Mouse (Mus musculus) forebrain, embryonic 14.5 days (tissue): ENCODE measurements at regions not wholly inside any gene's neighbourhood (a gene's known extent, or its start where the extent isn't known, plus 50 kb on each side); places are given as distances from the start of the nearest gene placed in this dataset.
A peak's percentile ranks its signal among the peaks of the same experiment; 100 is the strongest.

Experiments used
- ATAC-seq: fragments of 200-750 bp; cut with Nextera tagmentation; 2 replicates; pipeline ENCODE4 v1.8.0; 2017; ENCODE audit warnings: mild to moderate bottlenecking, moderate library complexity
- DNase-seq: peaks from one replicate; pipeline ENCODE4 v3.0.0-alpha.2; 2015; ENCODE audit warnings: low spot score
- H3K27ac ChIP-seq: fragments of 300-500 bp; sonication (generic); 2 replicates; pipeline ENCODE4 v1.5.1; 2014; ENCODE audit warnings: low read depth, mild to moderate bottlenecking, control low read depth, low read length, moderate library complexity
- H3K27me3 ChIP-seq: fragments of 300-500 bp; sonication (generic); replicated peaks from 2 replicates; pipeline ENCODE4 v1.6.1; 2014; ENCODE audit warnings: low read length, control low read depth, mixed read lengths; ENCODE audit not compliant: control insufficient read depth, insufficient read depth
- H3K36me3 ChIP-seq: fragments of 300-500 bp; sonication (generic); 2 replicates; pipeline ENCODE4 v1.6.1; 2014; ENCODE audit warnings: low read length, control low read depth; ENCODE audit not compliant: control insufficient read depth, insufficient read depth
- H3K4me1 ChIP-seq: fragments of 300-500 bp; sonication (generic); 2 replicates; pipeline ENCODE4 v1.6.1; 2014; ENCODE audit warnings: antibody characterized with exemption, low read length, control low read depth; ENCODE audit not compliant: control insufficient read depth, insufficient read depth
- H3K4me2 ChIP-seq: fragments of 300-500 bp; sonication (generic); 2 replicates; pipeline ENCODE4 v1.6.1; 2014; ENCODE audit warnings: mild to moderate bottlenecking, control low read depth, low read length
- H3K4me3 ChIP-seq: fragments of 300-500 bp; sonication (generic); 2 replicates; pipeline ENCODE4 v1.5.1; 2014; ENCODE audit warnings: low read depth, low read length, control low read depth
- H3K9ac ChIP-seq: fragments of 300-500 bp; sonication (generic); 2 replicates; pipeline ENCODE4 v1.6.1; 2014; ENCODE audit warnings: mild to moderate bottlenecking, low read length, control low read depth, moderate library complexity
- H3K9me3 ChIP-seq: fragments of 300-500 bp; sonication (generic); replicated peaks from 2 replicates; pipeline ENCODE4 v1.6.1; 2016; ENCODE audit warnings: low read length, control low read depth, mixed read lengths; ENCODE audit not compliant: control insufficient read depth
- WGBS: fragments of 180-500 bp; shearing (Covaris S2); extraction: QIAGEN DNeasy Blood & Tissue Kit; methylation state at CpG from one replicate; pipeline ENCODE4 v1.1.7; 2014; 5-methylcytosine and 5-hydroxymethylcytosine counted together

DNA sequence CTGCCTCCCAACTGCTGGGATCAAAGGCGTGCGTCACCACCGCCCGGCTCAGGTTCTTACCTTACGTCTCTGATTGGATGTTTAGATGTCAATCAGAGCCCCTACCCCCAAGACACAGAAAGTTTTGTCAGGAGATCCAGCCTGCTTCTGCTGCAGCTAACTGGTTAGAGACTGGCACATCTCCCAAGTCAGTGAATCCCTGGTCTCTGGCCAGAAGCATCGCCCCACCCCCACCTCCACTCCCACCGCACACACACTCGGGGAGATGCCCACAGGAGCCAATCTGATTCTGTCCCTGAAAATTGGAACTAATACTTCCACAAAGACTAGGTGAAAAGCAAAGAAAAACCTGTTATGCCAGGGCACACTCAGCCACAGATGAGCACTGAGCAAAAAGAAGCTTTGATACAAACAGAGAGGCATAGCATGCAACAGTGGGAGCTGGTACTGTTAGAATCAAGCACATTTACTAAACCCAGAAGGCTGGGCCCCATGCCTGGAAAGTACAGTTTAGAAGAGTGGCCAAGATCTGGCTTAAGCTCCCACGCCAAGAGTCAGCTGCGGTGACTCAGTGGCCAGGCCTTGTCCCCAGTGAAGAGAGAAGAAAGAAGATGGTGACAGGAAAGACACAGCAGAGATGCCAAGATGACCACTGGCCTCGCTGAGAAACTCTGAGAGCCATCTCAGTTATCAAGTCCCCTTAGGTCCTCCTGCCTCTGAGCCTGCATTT is 130.4 kb downstream of the Utp6 start:
- Histone ChIP-seq H3K4me2 (no peak overlapping the region), H3K9me3 (no peaks in the 10 kb centered on the region), H3K27ac (no peak overlapping the region), H3K4me3 (no peak overlapping the region), H3K36me3 (no peaks in the 10 kb centered on the region), H3K27me3 (no peaks in the 10 kb centered on the region), H3K9ac (no peak overlapping the region), H3K4me1 (no peaks in the 10 kb centered on the region)
- ATAC-seq (no peak), DNase-seq (no peak)
- WGBS: 89% methylated on average over 11 of the region's 11 CpGs

DNA sequence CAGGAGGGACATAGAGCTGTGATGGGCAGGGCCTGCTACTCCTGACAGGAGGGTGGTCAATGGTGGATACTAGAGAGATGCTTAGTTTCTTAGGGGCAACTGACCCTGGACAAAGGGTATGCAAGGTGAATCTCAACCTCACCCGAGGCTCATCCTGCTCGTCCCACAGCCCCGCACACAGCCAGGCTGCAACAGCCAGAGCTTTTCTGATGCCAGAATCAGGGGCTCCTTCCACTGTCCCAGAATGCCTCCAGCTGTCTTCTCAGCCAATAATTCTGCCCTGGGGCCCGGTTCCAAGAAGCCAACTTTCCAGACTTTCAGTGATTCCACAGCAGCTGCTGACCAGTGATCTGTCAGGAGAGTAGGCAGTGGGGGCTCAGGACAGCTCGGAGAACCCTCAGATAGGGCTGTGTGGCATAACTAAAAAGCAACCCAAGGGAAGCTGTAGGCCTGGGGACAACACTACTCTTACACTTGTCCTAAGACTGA is 131.6 kb downstream of the Utp6 start:
- no peak overlapping the region for H3K9ac ChIP-seq
- no peaks in the 10 kb centered on the region for H3K9me3 ChIP-seq
- no peak overlapping the region for H3K27ac ChIP-seq
- no peaks in the 10 kb centered on the region for H3K27me3 ChIP-seq
- ATAC-seq: no peak
- no peaks in the 10 kb centered on the region for H3K36me3 ChIP-seq
- no peaks in the 10 kb centered on the region for H3K4me1 ChIP-seq
- no peak overlapping the region for H3K4me2 ChIP-seq
- H3K4me3 ChIP-seq: no peak overlapping the region
- no peak for DNase-seq
- 92% methylated on average over 5 of the region's 5 CpGs for WGBS

DNA sequence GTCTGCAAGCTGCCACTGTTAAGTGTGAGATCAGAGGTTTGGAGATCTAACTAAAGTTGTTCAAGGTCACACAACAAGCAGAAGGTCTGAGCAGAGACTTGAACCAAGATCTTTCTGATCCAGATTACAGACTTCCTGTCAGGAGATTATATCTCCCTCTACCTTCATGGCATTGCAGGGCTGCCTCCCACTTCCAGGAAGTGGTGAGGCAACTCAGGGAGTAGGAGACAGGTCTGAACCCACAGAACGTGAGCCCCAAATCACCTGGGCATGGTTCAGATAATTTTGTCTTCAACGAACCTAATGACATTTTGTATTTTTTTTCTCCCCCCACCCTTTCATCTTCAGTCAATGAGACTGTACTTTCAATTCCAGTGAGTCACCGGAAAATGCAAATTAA is 135.2 kb downstream of the Utp6 start:
- H3K4me1 ChIP-seq: no peaks in the 10 kb centered on the region
- no peak overlapping the region for H3K4me3 ChIP-seq
- no peaks in the 10 kb centered on the region for H3K27me3 ChIP-seq
- WGBS: 86% methylated on average over 3 of the region's 3 CpGs
- no peak for DNase-seq
- H3K4me2 ChIP-seq: no peak overlapping the region
- H3K36me3 ChIP-seq: no peaks in the 10 kb centered on the region
- H3K9me3 ChIP-seq: no peaks in the 10 kb centered on the region
- no peak overlapping the region for H3K9ac ChIP-seq
- no peak for ATAC-seq
- H3K27ac ChIP-seq: no peak overlapping the region

DNA sequence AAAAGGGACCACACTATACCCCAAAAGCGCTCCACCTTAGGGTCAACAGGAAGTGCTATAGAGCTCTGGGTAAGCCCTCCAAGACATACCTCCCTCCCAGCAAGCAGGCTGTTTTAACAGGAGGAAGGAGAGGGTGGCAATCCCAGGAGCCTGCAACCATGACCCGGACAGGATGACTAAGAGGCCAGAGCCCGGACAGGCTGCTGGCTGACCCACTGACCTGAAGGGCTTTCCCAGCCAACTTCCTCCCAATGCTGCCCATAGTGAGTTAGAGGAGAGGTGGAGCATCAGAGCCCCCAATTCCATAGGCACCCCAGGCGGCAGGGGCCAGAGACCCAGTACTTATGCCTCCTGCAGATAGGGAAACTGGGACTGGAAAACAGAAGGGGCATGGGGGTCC is 136.3 kb downstream of the Utp6 start:
- WGBS: 87% methylated on average over 4 of the region's 4 CpGs
- no peaks in the 10 kb centered on the region for H3K4me1 ChIP-seq

DNA sequence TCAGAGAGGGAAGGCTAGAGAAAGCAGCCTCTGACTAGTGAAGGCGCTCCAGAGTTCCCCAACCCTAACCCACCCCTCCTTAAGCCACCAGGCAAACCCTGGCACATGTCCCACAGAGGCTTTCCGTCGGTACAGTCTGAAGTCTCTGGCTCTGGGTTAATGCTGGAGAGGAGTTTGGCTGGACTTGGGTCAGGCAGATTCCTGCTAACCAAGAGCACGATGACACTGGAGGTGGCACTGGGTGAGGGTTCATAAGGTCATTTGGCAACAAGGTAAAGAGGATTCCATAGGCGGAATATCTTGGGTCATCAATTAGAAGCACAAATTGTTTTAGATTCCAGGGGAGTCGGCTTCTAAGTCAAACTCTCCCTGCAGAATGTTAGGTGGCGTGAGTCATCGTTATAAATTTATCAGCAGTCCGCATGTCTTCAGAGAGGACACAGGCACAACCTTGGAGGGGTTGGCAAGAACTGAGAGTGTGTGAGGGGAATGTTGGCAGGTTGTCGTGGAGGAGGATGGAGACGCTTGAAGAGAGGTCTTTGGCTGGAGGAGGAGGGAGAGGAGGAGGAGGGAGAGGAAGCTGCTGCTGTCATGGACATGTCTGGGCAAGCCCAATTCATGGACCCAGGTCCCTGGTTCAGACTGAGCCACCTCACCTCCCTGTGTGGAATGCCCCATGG is 138.4 kb downstream of the Utp6 start:
- WGBS: 87% methylated on average over 11 of the region's 11 CpGs
- no peak for DNase-seq
- Histone ChIP-seq H3K9ac (no peak overlapping the region), H3K36me3 (no peaks in the 10 kb centered on the region), H3K27me3 (no peaks in the 10 kb centered on the region), H3K4me3 (no peak overlapping the region), H3K4me2 (no peak overlapping the region), H3K27ac (no peak overlapping the region), H3K4me1 (no peaks in the 10 kb centered on the region), H3K9me3 (no peaks in the 10 kb centered on the region)
- no peak for ATAC-seq

More for the DNA sequence above, 136.3 kb downstream of the Utp6 start:
- DNase-seq (no peak), ATAC-seq (no peak)
- H3K4me2 ChIP-seq: no peak overlapping the region
- H3K36me3 ChIP-seq: no peaks in the 10 kb centered on the region
- H3K27ac ChIP-seq: no peak overlapping the region
- H3K9ac ChIP-seq: no peak overlapping the region
- no peaks in the 10 kb centered on the region for H3K27me3 ChIP-seq
- no peak overlapping the region for H3K4me3 ChIP-seq
- no peaks in the 10 kb centered on the region for H3K9me3 ChIP-seq

DNA sequence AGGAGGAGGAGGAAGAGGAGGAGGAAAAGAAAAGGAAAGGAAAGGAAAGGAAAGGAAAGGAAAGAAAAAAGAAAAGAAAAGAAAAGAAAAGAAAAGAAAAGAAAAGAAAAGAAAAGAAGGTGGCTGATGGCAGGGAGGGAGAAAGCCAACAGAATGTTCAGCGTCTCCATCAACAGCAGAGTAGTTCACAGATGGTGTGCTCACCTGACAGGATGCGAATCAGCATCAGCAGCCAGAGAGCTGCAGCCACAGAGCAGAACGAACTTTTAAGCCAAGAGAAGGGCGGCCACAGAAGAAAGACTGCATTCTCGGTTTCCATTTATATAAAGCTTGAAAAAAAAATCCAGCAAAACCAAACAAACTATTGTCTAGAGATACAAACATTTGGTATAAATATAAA is 140.2 kb downstream of the Utp6 start:
- H3K4me1 ChIP-seq: no peaks in the 10 kb centered on the region
- no peak overlapping the region for H3K27ac ChIP-seq
- no peak overlapping the region for H3K4me3 ChIP-seq
- DNase-seq (no peak), ATAC-seq (no peak)
- H3K4me2 ChIP-seq: no peak overlapping the region
- H3K9me3 ChIP-seq: no peaks in the 10 kb centered on the region
- WGBS: 72% methylated on average over 5 of the region's 5 CpGs
- no peaks in the 10 kb centered on the region for H3K27me3 ChIP-seq
- no peak overlapping the region for H3K9ac ChIP-seq
- H3K36me3 ChIP-seq: no peaks in the 10 kb centered on the region

DNA sequence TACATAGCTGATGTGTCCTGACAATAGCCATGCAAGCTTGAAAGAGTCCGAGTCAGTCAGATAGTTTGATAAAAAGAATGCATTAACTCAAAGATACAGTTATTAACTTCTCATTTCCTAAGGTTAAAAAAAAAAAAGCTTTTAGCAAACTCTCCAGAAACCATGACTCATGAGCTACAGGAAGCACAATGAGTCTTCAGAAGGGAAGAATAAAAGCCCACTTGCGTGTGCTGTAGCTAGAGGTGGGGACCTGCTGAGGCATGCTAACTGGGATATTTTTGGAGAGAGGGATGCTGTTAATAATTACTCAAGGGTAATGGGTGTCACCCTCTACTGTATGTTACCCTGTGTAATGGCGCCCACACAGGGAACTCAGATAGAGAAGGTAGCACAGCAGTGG is 147.0 kb downstream of the Utp6 start:
- H3K4me1 ChIP-seq: no peaks in the 10 kb centered on the region
- 91% methylated on average over 3 of the region's 3 CpGs for WGBS

DNA sequence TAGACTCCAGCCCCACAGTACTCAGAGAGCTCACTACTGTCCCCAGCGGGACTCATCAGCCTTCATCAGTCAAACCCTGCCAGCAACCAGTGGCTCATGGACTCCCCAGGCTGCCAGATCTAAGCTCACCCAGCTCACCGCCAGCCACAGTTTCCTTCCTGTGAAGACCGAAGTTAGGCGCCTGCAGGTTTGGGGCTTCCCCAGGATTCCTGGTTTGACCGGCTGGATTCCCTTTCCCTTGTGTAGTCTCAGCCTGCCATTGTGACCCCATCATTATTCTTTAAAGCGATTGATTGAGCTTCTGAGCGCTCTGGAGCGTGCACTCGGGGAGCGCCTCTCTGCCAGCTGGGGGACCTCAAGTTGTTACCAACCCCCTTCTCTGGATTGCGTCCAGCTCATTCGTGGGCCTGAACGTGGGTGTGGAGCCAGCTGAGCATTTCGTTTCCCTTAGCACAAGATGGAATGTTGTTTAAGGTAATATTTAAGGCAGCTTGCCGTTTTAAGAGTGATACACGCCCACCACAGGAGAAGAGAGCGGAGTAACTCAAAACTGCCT is 155.2 kb downstream of the Utp6 start:
- WGBS: 39% methylated on average over 17 of the region's 17 CpGs
- H3K4me1 ChIP-seq: peaks cover 5% of the 10 kb centered on the region; the same call in 1 of the 2 replicates
- no peaks in the 10 kb centered on the region for H3K27me3 ChIP-seq
- no peak for ATAC-seq
- H3K9ac ChIP-seq: no peak overlapping the region
- H3K9me3 ChIP-seq: no peaks in the 10 kb centered on the region
- H3K36me3 ChIP-seq: no peaks in the 10 kb centered on the region
- H3K4me3 ChIP-seq: no peak overlapping the region
- DNase-seq: peak; percentile 54
- H3K27ac ChIP-seq: no peak overlapping the region
- no peak overlapping the region for H3K4me2 ChIP-seq

More for the DNA sequence above, 147.0 kb downstream of the Utp6 start:
- Histone ChIP-seq H3K9me3 (0 out of 2 replicates have a peak, but pooled peaks cover 4% of the 10 kb centered on the region), H3K27me3 (no peaks in the 10 kb centered on the region), H3K9ac (no peak overlapping the region), H3K4me2 (no peak overlapping the region), H3K36me3 (no peaks in the 10 kb centered on the region), H3K4me3 (no peak overlapping the region), H3K27ac (no peak overlapping the region)
- no peak for DNase-seq
- no peak for ATAC-seq

DNA sequence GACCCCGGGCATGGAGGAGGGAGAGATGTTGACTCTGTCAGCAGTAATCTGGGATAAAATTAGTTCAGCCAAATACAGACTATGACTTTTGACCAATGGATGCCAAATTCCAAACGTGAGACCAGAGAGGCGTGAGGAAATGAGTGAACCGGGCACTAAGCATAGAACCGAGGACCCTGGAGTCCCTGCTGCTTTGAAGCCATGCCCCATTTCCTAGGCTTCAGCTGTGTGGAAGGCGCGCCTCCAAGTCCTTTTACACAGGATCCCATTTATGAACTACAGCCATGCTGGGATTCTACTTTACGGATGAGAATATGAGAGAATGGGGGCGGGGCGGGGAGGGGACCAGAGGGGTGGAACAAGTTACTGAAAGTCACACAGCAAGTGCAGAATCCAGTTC is 155.8 kb downstream of the Utp6 start:
- H3K36me3 ChIP-seq: no peaks in the 10 kb centered on the region
- H3K9me3 ChIP-seq: no peaks in the 10 kb centered on the region
- no peak overlapping the region for H3K4me2 ChIP-seq
- no peak overlapping the region for H3K9ac ChIP-seq
- no peaks in the 10 kb centered on the region for H3K27me3 ChIP-seq
- no peak overlapping the region for H3K4me3 ChIP-seq
- 84% methylated on average over 10 of the region's 10 CpGs for WGBS
- H3K4me1 ChIP-seq: peaks cover 5% of the 10 kb centered on the region; the same call in 1 of the 2 replicates
- ATAC-seq (no peak), DNase-seq (no peak)
- no peak overlapping the region for H3K27ac ChIP-seq
